Mouse (Mus musculus) lung, embryonic 16.5 days (tissue): Measurements from ENCODE around the gene Ankrd44. TPM values are rescaled to one million over a fixed set of nuclear protein-coding genes. Genes with fewer than 3 reads are reported as not detected.

Experiments used
- ATAC-seq: fragments of 200-750 bp; cut with Nextera tagmentation; 2 replicates; pipeline ENCODE4 v1.8.0; 2017; ENCODE audit warnings: low read depth, mild to moderate bottlenecking, moderate library complexity
- H3K27ac ChIP-seq: fragments of 300-500 bp; sonication (generic); 2 replicates; pipeline ENCODE4 v1.5.1; 2014; ENCODE audit warnings: mild to moderate bottlenecking, control low read depth, low read length
- H3K27me3 ChIP-seq: fragments of 300-500 bp; sonication (generic); 2 replicates; pipeline ENCODE4 v1.6.1; 2014; ENCODE audit warnings: low read depth, low read length, mixed read lengths; ENCODE audit not compliant: control insufficient read depth, insufficient read depth
- H3K36me3 ChIP-seq: fragments of 300-500 bp; sonication (generic); 2 replicates; pipeline ENCODE4 v1.6.1; 2014; ENCODE audit warnings: low read length; ENCODE audit not compliant: control insufficient read depth, insufficient read depth
- H3K4me1 ChIP-seq: fragments of 300-500 bp; sonication (generic); replicated peaks from 2 replicates; pipeline ENCODE4 v1.6.1; 2014; ENCODE audit warnings: low read length, mixed read lengths; ENCODE audit not compliant: control insufficient read depth, insufficient read depth
- H3K4me2 ChIP-seq: fragments of 300-500 bp; sonication (generic); 2 replicates; pipeline ENCODE4 v1.6.1; 2014; ENCODE audit warnings: low read depth, low read length, control low read depth
- H3K4me3 ChIP-seq: fragments of 300-500 bp; sonication (generic); 2 replicates; pipeline ENCODE4 v1.5.1; 2014; ENCODE audit warnings: mild to moderate bottlenecking, low read length, control low read depth
- H3K9ac ChIP-seq: fragments of 300-500 bp; sonication (generic); 2 replicates; pipeline ENCODE4 v1.6.1; 2014; ENCODE audit warnings: low read length, control low read depth
- H3K9me3 ChIP-seq: fragments of 300-500 bp; sonication (generic); 2 replicates; pipeline ENCODE4 v1.6.1; 2016; ENCODE audit warnings: low read length; ENCODE audit not compliant: control insufficient read depth
- WGBS: fragments of 180-500 bp; shearing (Covaris S2); extraction: QIAGEN DNeasy Blood & Tissue Kit; methylation state at CpG from one replicate; pipeline ENCODE4 v1.1.7; 2014; 5-methylcytosine and 5-hydroxymethylcytosine counted together
- polyA plus RNA-seq: library from polyadenylated mRNA; unstranded; fragments of >200 nt; fragmentation: Nextera tagmentation; extraction: Ambion mirVana; gene quantifications from 2 replicates; pipeline ENCODE4 v1.2.1, GENCODE M21; 2015

The Ankrd44 gene
- polyA plus RNA-seq, 1 experiment from 2014 or later = 19.5 TPM

DNA sequence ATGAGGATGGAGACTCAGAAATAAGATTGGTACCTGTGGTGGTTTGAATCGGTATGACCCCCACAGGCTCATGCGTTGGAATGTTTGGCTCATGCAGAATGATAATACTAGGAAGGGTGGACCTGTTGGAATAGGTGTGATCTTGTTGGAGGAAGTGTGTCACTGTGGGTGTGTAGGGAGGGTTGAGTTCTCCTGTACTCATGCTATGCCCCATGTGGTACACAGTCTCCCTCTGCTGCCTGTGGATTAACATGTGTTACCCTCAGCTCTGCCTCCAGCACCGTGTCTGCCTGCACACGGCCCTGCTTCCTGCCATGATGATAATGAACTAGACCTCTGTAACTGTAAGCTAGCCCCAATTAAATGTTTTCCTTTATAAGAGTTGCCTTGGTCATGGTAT is 28.7 kb upstream of the Ankrd44 start:
- no peaks in the 10 kb centered on the region for H3K36me3 ChIP-seq
- H3K4me3 ChIP-seq = no peak overlapping the region
- no peaks in the 10 kb centered on the region for H3K4me1 ChIP-seq
- no peaks in the 10 kb centered on the region for H3K27me3 ChIP-seq
- no peak overlapping the region for H3K27ac ChIP-seq
- no peaks in the 10 kb centered on the region for H3K9me3 ChIP-seq
- ATAC-seq = no peak
- no peak overlapping the region for H3K9ac ChIP-seq
- WGBS = 77% methylated on average over 4 of the region's 4 CpGs
- H3K4me2 ChIP-seq = no peak overlapping the region

DNA sequence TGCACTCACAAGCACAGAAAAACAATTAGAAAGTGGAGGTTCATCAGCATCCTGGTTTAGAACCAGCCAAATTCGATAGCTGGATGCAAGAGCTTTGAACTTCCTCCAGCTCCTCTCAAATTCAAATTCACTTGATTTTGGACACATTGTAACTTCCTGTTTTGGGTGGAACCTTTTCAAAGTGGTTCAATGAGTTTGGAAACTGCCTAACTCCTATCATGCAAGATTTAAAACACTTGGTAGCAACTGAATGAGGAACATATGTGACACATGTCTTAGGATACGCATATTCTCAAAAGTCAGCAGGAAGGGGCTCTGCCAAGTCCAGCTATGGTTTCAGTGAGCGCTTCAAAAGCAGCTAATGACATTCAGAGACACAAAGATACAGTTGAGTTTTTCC is 18.5 kb upstream of the Ankrd44 start:
- Histone ChIP-seq H3K4me2 (no peak overlapping the region), H3K4me3 (no peak overlapping the region), H3K9ac (no peak overlapping the region), H3K27ac (no peak overlapping the region), H3K27me3 (no peaks in the 10 kb centered on the region), H3K36me3 (no peaks in the 10 kb centered on the region), H3K9me3 (no peaks in the 10 kb centered on the region), H3K4me1 (0 out of 2 replicates have a peak, but pooled peaks cover 3% of the 10 kb centered on the region)
- no peak for ATAC-seq
- 57% methylated on average over 3 of the region's 3 CpGs for WGBS

DNA sequence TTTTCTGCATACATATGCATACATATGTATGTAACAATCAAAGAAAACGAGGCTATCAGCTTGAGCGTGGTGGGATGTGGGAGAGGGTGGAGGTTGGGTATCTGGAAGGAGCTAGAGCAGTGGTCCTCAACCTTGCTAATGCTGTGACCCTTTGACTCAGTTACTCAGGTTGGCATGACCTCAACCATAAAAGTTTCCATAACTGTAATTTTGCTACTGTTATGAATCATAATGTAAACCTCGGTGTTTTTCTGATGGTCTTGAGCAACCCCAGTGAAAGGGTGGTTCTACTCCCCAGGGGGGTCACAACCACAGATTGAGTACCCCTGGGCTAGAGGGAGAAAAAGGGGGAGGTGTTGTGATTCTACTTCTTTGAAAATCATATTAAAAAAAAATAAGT is 9.3 kb upstream of the Ankrd44 start:
- H3K4me1 ChIP-seq = no peaks in the 10 kb centered on the region
- no peaks in the 10 kb centered on the region for H3K36me3 ChIP-seq
- ATAC-seq = no peak
- WGBS = 73% methylated on average over 3 of the region's 3 CpGs
- no peaks in the 10 kb centered on the region for H3K27me3 ChIP-seq
- H3K4me3 ChIP-seq = no peak overlapping the region
- no peak overlapping the region for H3K4me2 ChIP-seq
- no peak overlapping the region for H3K27ac ChIP-seq
- no peaks in the 10 kb centered on the region for H3K9me3 ChIP-seq
- H3K9ac ChIP-seq = no peak overlapping the region

DNA sequence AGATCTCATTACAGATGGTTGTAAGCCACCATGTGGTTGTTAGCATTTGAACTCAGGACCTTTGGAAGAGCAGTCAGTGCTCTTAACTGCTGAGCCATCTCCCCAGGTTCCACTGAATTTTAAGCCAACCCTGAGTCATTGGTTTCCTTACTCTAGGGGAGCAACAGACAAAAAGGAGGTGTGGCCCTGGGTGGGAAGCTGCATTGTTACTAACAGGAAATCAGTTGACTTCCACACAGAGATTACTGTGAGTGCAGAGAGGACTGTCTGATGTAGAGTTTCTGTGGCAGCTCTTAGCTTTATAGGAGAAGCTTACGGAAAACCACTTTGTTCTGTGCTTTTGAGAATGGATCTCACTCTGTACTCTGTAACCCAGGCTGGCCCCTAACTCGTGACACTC is 8.7 kb upstream of the Ankrd44 start:
- Histone ChIP-seq H3K27ac (no peak overlapping the region), H3K4me2 (no peak overlapping the region), H3K9me3 (no peaks in the 10 kb centered on the region), H3K4me1 (no peaks in the 10 kb centered on the region), H3K27me3 (no peaks in the 10 kb centered on the region), H3K4me3 (no peak overlapping the region), H3K36me3 (no peaks in the 10 kb centered on the region), H3K9ac (no peak overlapping the region)
- ATAC-seq = no peak
- WGBS = 58% methylated on average over 2 of the region's 2 CpGs

DNA sequence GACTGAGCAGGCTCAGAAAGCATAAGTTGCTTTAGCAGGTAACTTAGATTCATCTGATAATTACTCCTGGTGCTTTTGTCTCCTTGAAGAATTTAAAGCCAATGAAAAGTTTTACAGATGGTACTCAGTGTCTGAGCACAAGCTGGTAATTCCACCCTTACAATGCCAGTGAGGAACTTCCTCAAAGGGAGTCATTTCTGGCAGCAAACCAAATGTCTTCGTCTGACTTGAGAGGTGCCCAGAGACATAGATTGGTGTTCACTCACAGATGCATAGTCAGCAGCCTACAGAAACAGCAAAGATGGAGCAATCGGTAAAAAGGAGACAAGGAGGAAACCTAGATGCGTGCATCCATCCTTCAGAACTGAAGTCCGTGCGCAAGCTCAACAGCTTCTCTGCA is 7.5 kb upstream of the Ankrd44 start:
- no peak for ATAC-seq
- 79% methylated on average over 5 of the region's 5 CpGs for WGBS
- H3K4me2 ChIP-seq = no peak overlapping the region
- H3K27ac ChIP-seq = no peak overlapping the region
- no peaks in the 10 kb centered on the region for H3K27me3 ChIP-seq
- no peaks in the 10 kb centered on the region for H3K36me3 ChIP-seq
- no peak overlapping the region for H3K4me3 ChIP-seq
- H3K4me1 ChIP-seq = no peaks in the 10 kb centered on the region
- H3K9ac ChIP-seq = no peak overlapping the region
- no peaks in the 10 kb centered on the region for H3K9me3 ChIP-seq

DNA sequence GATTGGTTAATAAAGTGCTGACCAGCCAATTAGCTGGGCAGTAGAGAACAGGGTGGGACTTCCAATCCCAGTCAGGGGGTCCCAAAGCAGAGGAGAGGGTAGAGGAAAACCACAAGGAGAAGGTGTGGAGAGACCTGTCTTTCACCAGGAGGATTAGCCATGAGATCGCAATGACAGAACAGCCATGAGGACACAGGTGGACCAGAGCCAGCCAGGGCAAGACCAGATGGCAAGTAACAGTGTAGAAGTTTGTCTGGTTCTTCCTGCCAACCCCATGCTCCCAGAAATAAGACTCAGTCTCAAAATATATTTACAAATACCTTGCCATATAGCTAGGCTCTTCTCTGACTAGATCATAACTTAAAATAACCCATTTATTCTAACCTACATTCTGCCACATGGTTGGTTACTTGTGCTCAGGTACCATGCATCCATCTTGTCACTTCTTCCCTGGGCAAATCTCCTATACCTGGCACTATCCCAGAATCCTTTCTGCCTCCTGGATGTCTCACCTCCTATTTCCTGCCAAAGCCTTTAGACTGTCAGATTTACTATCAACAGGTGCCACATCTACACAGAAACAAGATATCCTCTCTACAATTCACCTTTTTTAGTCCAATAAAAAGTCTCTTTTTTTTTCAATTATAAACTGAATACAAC is 6.4 kb upstream of the Ankrd44 start:
- H3K4me1 ChIP-seq = no peaks in the 10 kb centered on the region
- H3K4me3 ChIP-seq = no peak overlapping the region
- no peaks in the 10 kb centered on the region for H3K9me3 ChIP-seq
- H3K4me2 ChIP-seq = no peak overlapping the region
- H3K9ac ChIP-seq = no peak overlapping the region
- ATAC-seq = no peak
- H3K27ac ChIP-seq = no peak overlapping the region
- WGBS = 97% methylated on average over 1 of the region's 1 CpGs
- no peaks in the 10 kb centered on the region for H3K27me3 ChIP-seq
- no peaks in the 10 kb centered on the region for H3K36me3 ChIP-seq

DNA sequence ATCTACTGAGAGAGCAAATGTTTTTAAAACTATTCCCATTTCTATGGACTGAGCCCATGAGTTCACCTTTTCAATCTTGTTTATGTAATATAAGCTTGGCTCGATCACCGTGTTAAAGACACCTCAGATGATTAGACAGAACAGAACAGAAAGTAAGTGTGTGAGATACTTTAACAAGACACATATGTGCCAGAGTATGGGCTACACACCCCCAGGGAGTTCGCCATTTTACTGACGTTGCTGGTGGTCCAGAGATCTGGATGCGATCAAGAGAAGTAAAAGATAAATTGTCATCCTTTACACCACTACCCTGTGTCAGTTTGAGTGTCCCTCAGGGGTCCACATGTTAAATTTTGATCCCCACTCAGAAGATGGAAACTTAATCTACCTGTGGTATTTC is 5.0 kb upstream of the Ankrd44 start:
- no peak overlapping the region for H3K4me2 ChIP-seq
- no peak overlapping the region for H3K27ac ChIP-seq
- no peak for ATAC-seq
- WGBS = 48% methylated on average over 5 of the region's 5 CpGs
- no peaks in the 10 kb centered on the region for H3K27me3 ChIP-seq
- no peak overlapping the region for H3K9ac ChIP-seq
- H3K9me3 ChIP-seq = no peaks in the 10 kb centered on the region
- no peak overlapping the region for H3K4me3 ChIP-seq
- no peaks in the 10 kb centered on the region for H3K36me3 ChIP-seq
- H3K4me1 ChIP-seq = 0 out of 2 replicates have a peak, but pooled peaks cover 2% of the 10 kb centered on the region

DNA sequence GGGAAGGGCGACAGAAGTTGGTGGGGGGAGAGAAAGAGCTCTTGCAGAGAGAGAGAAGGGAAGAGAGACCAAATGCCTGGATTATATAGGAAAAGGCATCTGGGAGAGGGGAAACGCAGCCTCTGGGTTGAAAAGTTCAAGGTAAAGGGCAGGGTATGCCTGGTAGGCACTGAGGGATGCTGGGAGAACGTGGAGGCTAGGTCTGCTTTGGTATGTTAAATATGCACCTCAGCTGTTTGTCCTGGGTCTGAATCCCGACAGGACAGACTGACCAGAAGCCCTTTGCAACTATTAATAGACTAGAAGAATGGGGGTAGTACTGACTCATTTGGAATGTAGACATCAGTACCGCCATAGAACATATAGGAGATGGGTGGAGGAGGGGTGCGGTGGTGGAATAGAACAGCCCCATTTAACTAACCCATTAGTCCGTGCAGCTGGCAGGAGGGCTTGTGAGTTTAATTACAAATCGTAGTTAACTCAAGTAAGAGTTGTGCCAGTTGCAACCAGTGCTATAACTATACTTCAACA is 4.5 kb upstream of the Ankrd44 start:
- no peaks in the 10 kb centered on the region for H3K27me3 ChIP-seq
- no peak overlapping the region for H3K4me2 ChIP-seq
- no peak overlapping the region for H3K27ac ChIP-seq
- no peaks in the 10 kb centered on the region for H3K9me3 ChIP-seq
- 50% methylated on average over 8 of the region's 8 CpGs for WGBS
- 0 out of 2 replicates have a peak, but pooled peaks cover 2% of the 10 kb centered on the region for H3K4me1 ChIP-seq
- no peak for ATAC-seq
- no peak overlapping the region for H3K4me3 ChIP-seq
- H3K9ac ChIP-seq = no peak overlapping the region
- no peaks in the 10 kb centered on the region for H3K36me3 ChIP-seq

DNA sequence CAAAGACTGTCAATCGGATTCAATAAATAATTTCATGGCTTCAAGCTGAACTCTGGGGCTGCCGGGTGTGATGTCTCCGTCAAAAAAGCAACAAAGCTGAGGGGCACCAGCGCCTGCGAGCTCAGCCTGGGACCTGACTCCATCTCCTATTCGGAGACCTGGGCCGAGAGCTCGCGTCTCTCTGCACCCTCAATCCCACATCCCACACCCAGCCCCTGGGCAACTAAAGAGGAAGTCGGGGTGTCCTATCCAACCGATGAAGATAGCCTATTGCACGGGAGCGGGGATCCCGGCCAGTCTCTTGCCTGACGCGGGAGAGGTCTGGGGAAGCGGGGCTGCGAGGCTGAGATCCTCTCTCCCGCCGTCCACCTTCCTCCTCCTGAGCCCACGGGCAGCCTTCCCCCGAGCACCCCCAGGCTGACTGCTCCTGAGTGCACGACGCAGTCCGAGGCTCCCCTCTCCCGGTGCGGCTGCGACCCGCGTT is 694 bp downstream of the Ankrd44 start:
- ATAC-seq = peak; percentile 16; the same call in 1 of the 2 replicates

More for the DNA sequence above, 694 bp downstream of the Ankrd44 start:
- peak overlapping the region; percentile 81 for H3K4me3 ChIP-seq
- H3K9me3 ChIP-seq = no peaks in the 10 kb centered on the region
- H3K9ac ChIP-seq = peak overlapping the region; percentile 86
- H3K4me1 ChIP-seq = peaks cover 27% of the 10 kb centered on the region
- H3K27ac ChIP-seq = peak overlapping the region; percentile 86
- peak overlapping the region; percentile 97 for H3K4me2 ChIP-seq
- WGBS = under 1% methylated on average over 26 of the region's 30 CpGs
- no peaks in the 10 kb centered on the region for H3K36me3 ChIP-seq
- H3K27me3 ChIP-seq = no peaks in the 10 kb centered on the region
